Mouse (Mus musculus): ENCODE measurements around the gene Amz2. TPM values are rescaled to one million over a fixed set of nuclear protein-coding genes. Genes with fewer than 3 reads are reported as not detected.
A peak's percentile ranks its signal among the peaks of the same experiment; 100 is the strongest.
"Not testable (repeated sequence)": the region's sequence is repeated elsewhere in the genome, so short reads cannot be mapped to it uniquely, and the experiment has no call there.

The Amz2 gene
- polyA plus RNA-seq, 1 experiment from 2014 or later, result 58.4 TPM

DNA sequence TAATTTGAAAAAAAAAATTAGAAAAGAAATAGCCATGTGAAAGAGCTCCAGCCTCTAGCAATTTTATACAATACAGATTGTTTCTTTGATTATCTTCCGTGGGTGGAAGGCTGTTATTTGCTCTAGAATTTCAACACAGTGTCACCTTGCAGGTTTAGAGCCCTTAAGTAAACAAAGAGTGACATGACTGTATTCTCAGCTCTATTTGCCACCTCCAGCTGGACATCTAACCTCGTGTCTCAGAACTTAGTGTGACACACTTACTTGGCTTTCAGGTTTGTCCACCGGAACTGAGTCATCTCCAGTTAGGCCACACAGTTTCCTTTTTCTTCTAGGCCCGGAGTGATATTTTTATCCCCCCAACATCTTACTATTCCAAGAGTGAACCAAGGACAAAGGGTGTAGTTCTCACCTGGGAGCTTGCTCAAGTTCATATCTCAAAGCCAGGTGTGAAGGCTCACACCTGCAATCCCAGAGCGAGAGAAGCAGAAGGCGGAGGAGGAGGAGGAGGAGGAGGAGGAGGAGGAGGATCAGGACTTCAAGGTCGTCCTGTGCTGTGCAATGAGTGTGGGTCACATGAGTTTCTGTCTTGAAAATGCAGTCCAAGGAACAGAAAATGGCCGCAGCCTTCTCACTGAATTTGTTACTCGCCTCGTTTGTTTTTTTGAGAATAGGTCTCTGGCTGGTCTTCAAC, 62.4 kb downstream of the Amz2 start:
- Histone ChIP-seq H3K4me2 (no peak overlapping the region), H3K27me3 (no peaks in the 10 kb centered on the region), H3K4me3 (no peak overlapping the region), H3K27ac (no peak overlapping the region), H3K9me3 (replicated peaks) (no peaks in the 10 kb centered on the region), H3K36me3 (ENCODE audit: poor library complexity, severe bottlenecking) (no peaks in the 10 kb centered on the region), H3K4me1 (no peaks in the 10 kb centered on the region), H3K9ac (no peak overlapping the region)
- 82% methylated on average over 10 of the region's 10 CpGs for WGBS
- no peak for ATAC-seq

- no peak overlapping the region for H3K4me3 ChIP-seq
- no peaks in the 10 kb centered on the region for H3K4me1 ChIP-seq
- H3K9ac ChIP-seq, result no peak overlapping the region
- ATAC-seq, result no peak
- H3K4me2 ChIP-seq, result no peak overlapping the region
- no peaks in the 10 kb centered on the region for H3K9me3 ChIP-seq (replicated peaks)
- H3K27me3 ChIP-seq, result no peaks in the 10 kb centered on the region
- WGBS, result 96% methylated on average over 2 of the region's 2 CpGs
- H3K36me3 ChIP-seq (ENCODE audit: poor library complexity, severe bottlenecking), result no peaks in the 10 kb centered on the region
- H3K27ac ChIP-seq, result no peak overlapping the region
Measured at GRCm38 (mm10) chr11:109489763-109490162, 64.0 kb downstream of the Amz2 start.

- H3K4me1 ChIP-seq, result peaks cover 13% of the 10 kb centered on the region
- H3K9ac ChIP-seq, result no peak overlapping the region
- no peaks in the 10 kb centered on the region for H3K9me3 ChIP-seq (replicated peaks)
- H3K27ac ChIP-seq, result no peak overlapping the region
- no peaks in the 10 kb centered on the region for H3K27me3 ChIP-seq
- H3K4me2 ChIP-seq, result no peak overlapping the region
- H3K4me3 ChIP-seq, result no peak overlapping the region
- WGBS, result 88% methylated on average over 4 of the region's 4 CpGs
- no peak for ATAC-seq
- H3K36me3 ChIP-seq (ENCODE audit: poor library complexity, severe bottlenecking), result no peaks in the 10 kb centered on the region
Measured at GRCm38 (mm10) chr11:109491844-109492243, 66.1 kb downstream of the Amz2 start.

GRCm38 (mm10) chr11:109492847-109493464, 67.2 kb downstream of the Amz2 start:
- not testable (repeated sequence) for H3K36me3 ChIP-seq (ENCODE audit: poor library complexity, severe bottlenecking); H3K9ac ChIP-seq; H3K4me2 ChIP-seq; H3K27ac ChIP-seq; H3K9me3 ChIP-seq (replicated peaks); H3K27me3 ChIP-seq; H3K4me3 ChIP-seq; ATAC-seq
- WGBS, result 78% methylated on average over 8 of the region's 8 CpGs
- peaks cover 24% of the 10 kb centered on the region for H3K4me1 ChIP-seq

DNA sequence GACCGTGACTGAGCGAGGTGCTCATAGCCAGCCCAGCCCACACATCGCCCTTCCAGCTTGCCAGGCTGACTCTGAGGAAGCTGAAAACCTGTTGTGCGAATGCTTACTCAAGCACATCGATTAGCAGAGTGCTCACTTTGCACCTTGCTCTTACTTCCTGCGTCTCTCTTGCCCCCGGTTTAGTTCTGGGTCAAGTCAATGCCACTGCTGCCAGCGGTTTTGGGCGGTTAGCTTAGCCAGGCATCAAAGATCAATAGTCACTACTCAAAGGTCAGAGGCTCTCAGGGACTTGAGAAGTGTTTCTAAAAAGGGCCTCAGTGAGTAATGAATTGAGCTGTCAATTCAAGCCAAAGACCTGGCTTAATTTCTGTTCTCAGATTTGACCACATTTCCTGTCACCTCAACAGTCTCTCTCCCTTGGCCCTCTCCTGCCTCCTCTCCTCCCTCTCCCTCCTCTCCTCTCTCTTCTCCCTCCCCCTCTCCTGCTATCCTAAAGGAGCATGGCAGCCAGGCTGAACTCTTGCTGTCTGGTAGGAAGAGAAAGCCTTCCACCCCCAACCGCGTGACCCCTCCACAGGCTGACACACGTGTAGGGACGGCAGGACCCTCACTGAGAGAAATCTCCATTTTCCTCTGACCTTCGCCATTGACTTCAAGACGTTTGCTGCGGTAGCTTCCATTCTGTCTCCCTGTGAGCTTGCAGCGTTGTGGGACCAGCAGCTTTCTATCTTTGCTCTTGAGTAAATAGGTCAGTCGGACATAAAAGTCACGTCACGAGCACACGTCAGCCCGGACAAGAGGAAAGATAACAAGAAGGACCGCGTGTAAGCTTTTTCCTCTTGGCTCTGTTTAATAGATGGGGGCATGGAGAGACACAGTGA, 69.4 kb downstream of the Amz2 start:
- Histone ChIP-seq H3K4me1 (peaks cover 27% of the 10 kb centered on the region), H3K4me2 (no peak overlapping the region), H3K9ac (no peak overlapping the region), H3K9me3 (replicated peaks) (no peaks in the 10 kb centered on the region), H3K4me3 (no peak overlapping the region), H3K27me3 (no peaks in the 10 kb centered on the region), H3K36me3 (ENCODE audit: poor library complexity, severe bottlenecking) (no peaks in the 10 kb centered on the region), H3K27ac (no peak overlapping the region)
- ATAC-seq, result no peak
- WGBS, result 74% methylated on average over 24 of the region's 24 CpGs

- H3K27me3 ChIP-seq, result no peaks in the 10 kb centered on the region
- ATAC-seq, result no peak
- H3K9me3 ChIP-seq (replicated peaks), result no peaks in the 10 kb centered on the region
- no peak overlapping the region for H3K9ac ChIP-seq
- no peak overlapping the region for H3K27ac ChIP-seq
- H3K4me1 ChIP-seq, result peaks cover 27% of the 10 kb centered on the region
- 72% methylated on average over 14 of the region's 14 CpGs for WGBS
- no peak overlapping the region for H3K4me2 ChIP-seq
- no peaks in the 10 kb centered on the region for H3K36me3 ChIP-seq (ENCODE audit: poor library complexity, severe bottlenecking)
- no peak overlapping the region for H3K4me3 ChIP-seq
Measured at GRCm38 (mm10) chr11:109495771-109496474, 70.2 kb downstream of the Amz2 start.

DNA sequence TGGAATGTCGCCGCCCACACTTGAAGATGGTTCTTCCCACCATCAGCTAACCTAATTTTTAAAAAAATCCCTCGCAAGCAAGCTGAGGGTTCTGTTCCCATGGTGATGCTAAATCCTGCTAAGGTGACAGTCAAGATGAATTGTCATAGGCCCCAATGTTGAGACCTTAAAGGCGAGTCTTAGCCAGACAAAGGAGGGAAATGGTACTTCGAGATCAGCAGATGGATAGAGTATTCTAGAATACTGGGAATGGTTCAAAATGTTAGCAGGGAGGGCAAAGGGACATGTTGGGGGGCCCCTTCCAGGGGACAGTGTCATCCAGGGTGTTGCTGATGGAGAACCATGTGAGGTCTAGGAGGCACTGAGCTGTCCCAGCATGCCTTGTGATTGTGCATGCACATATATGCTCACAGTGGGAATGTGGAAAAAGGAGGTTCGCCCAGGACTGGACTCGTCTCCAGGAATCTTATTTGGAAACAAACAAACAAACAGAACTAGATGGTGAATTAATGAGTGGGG, 70.8 kb downstream of the Amz2 start:
- H3K27ac ChIP-seq, result no peak overlapping the region; the same call in 1 of the 2 replicates
- ATAC-seq, result peak; percentile 7; the same call in 1 of the 2 replicates
- 89% methylated on average over 7 of the region's 7 CpGs for WGBS

DNA sequence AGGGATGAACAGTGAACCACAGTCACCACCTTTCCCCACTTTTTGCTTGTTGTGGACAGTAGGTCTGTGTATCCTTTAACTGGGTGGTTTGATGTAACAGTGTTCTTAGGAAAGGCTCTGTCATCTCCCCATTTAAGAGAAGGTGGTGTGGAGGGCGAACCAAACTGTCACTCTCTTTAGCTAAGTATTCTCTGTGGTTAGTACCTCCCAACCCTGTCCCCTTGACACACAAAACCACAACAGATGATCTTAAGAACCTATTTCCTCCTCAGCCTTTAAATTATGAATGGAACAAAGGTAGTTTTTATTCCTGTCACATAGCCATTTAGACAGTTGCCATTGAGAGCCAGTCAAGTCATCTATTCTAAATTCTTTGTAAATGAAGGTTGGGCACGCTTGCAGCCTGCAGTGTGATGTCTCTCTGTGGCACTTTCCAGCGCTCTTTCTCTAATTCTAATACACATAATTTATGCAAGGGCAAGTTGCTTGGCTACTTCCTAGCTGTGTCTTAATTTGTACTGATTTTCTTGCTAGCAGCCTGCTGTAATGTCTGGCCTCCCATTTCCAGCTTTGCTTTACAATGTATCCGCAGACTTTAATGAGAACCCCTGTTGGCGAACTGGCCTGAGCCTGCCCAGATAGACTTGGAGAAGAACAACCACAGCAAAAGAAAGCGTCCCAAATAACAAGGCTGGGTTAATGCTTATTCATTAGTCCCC, 71.4 kb downstream of the Amz2 start:
- Histone ChIP-seq H3K27ac (no peak overlapping the region; the same call in 1 of the 2 replicates), H3K9ac (0 out of 2 replicates have a peak overlapping the region, but pooled peaks have one; percentile 18), H3K4me3 (no peak overlapping the region), H3K9me3 (replicated peaks) (no peaks in the 10 kb centered on the region), H3K27me3 (no peaks in the 10 kb centered on the region), H3K36me3 (ENCODE audit: poor library complexity, severe bottlenecking) (no peaks in the 10 kb centered on the region), H3K4me1 (peaks cover 27% of the 10 kb centered on the region), H3K4me2 (0 out of 2 replicates have a peak overlapping the region, but pooled peaks have one; percentile 2)
- 18% methylated on average over 6 of the region's 6 CpGs for WGBS
- ATAC-seq, result peak; percentile 90

More for the DNA sequence above, 70.8 kb downstream of the Amz2 start:
- Histone ChIP-seq H3K9me3 (replicated peaks) (no peaks in the 10 kb centered on the region), H3K4me3 (no peak overlapping the region), H3K4me2 (no peak overlapping the region), H3K27me3 (no peaks in the 10 kb centered on the region), H3K9ac (no peak overlapping the region), H3K4me1 (peaks cover 27% of the 10 kb centered on the region), H3K36me3 (ENCODE audit: poor library complexity, severe bottlenecking) (no peaks in the 10 kb centered on the region)

DNA sequence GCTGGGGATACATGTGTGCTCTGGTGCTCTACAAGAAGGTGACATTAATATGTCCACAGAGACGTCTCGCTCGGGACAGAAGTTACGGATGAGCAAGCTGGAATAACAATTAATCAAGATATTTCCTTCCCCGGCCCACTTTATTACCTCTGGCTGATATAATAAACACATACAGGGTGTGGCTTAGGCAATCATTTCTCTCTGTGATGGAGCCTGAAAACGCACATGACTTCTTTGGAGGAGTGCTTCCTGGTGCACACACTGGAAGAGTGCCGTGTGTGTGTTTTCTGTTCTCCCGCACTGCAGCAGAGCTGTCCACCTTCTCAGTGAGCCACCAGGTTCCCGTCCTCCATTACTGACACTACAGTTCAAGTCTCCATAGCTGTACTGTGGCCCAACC, 72.2 kb downstream of the Amz2 start:
- Histone ChIP-seq H3K4me3 (no peak overlapping the region), H3K9me3 (replicated peaks) (no peaks in the 10 kb centered on the region), H3K27ac (no peak overlapping the region; the same call in 1 of the 2 replicates), H3K9ac (0 out of 2 replicates have a peak overlapping the region, but pooled peaks have one; percentile 18), H3K27me3 (no peaks in the 10 kb centered on the region), H3K4me1 (peaks cover 27% of the 10 kb centered on the region), H3K4me2 (no peak overlapping the region), H3K36me3 (ENCODE audit: poor library complexity, severe bottlenecking) (no peaks in the 10 kb centered on the region)
- ATAC-seq, result no peak
- 91% methylated on average over 9 of the region's 9 CpGs for WGBS

- no peak for ATAC-seq
Measured at GRCm38 (mm10) chr11:109500206-109500605, 74.5 kb downstream of the Amz2 start.

More at GRCm38 (mm10) chr11:109500206-109500605, 74.5 kb downstream of the Amz2 start:
- H3K4me3 ChIP-seq, result no peak overlapping the region
- H3K4me1 ChIP-seq, result peaks cover 31% of the 10 kb centered on the region
- no peak overlapping the region for H3K9ac ChIP-seq
- 92% methylated on average over 5 of the region's 5 CpGs for WGBS
- H3K27me3 ChIP-seq, result no peaks in the 10 kb centered on the region
- no peaks in the 10 kb centered on the region for H3K9me3 ChIP-seq (replicated peaks)
- H3K4me2 ChIP-seq, result no peak overlapping the region
- no peaks in the 10 kb centered on the region for H3K36me3 ChIP-seq (ENCODE audit: poor library complexity, severe bottlenecking)
- no peak overlapping the region for H3K27ac ChIP-seq

Measured in forebrain, embryonic 13.5 days (tissue).